Mouse (Mus musculus): ENCODE measurements at regions not wholly inside any gene's neighbourhood (a gene's known extent, or its start where the extent isn't known, plus 50 kb on each side); places are given as distances from the start of the nearest gene placed in this dataset.

DNA sequence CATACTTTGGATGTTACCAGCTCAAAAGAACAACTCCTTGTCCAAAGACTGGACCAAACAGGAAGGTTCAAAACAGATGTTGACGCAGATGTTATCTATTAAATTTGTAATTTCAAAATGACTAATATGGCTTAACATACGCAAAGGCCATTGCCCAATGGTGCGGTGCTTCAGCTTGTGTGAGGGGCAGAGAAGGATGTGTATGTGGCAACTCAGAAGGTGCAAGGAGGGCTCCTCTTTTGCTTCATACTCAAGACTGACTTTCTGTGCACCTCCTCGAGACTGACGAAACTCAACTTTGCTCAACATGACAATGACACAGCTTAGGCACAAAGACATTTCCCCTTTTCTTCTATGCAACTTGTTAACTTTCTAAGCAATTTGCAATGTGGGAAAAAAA lies 186.3 kb upstream of the Thbs1 start:
- no peak for DNase-seq

DNA sequence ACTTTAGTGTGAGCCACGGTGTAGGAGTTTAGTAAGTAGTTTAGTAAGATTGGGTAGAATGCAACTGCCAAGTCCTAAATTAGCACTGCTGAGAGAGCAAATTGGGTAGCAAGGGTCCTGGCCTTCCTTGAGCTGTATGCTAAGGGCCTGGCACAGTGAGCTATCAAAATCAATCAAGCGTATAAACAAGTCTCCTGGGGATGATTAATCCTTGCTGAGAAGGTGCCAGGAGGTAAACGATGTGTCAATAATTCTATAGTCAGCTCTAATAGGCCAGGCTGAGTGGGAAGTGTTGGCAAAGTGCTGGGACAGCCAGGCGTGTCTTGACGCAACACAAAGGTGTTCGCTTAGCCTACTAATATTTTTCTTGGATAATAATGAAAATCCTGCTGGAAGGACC lies 183.6 kb upstream of the Thbs1 start:
- no peak for DNase-seq

DNA sequence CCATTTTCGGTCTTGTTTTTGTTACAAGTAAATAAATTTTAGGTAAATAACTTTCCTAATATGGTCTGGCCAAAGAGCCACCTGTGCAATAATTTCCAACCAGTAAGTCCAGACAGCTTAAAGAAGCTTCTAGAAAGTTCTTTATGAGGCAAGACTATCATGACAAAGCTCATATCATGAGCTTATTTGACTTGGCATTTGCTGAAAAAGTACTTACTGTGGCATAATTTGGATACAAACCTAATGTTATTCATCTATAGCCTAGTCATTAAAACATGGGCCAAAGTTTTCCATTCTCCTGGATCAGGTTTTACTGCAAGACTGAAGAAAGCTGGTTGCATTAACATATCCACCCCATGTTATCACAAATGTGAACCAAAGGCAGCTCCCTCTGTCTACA lies 182.1 kb upstream of the Thbs1 start:
- DNase-seq, result no peak

DNA sequence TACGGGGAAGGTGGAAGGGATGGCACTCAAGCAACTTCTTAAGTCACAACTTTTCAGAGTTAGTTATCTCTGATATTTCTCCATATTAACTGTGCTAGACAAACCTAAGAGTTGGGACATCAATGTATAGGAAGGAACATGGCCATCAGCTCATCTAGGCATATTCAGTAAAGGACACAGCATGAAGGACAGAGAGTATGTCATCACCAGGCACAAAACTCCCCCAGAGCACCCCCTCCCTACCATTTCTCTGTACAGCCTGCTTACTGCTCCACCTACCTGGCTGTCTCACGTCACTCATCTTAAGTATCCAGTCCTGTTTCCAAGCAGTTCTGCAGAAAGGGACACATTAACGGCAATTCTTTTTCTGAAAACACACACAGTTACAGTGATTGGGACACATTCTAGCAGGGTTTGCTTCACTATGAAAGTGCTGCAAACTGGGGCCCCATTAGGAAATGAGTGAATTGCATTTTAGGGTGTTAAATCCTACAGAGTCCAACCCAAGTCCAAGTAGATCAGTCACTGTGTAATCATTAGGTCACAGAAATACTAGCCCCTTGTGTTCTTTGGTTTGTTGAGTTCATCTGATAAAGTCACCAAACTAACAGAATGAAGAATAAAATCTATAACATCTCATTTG lies 180.7 kb upstream of the Thbs1 start:
- no peak for DNase-seq

DNA sequence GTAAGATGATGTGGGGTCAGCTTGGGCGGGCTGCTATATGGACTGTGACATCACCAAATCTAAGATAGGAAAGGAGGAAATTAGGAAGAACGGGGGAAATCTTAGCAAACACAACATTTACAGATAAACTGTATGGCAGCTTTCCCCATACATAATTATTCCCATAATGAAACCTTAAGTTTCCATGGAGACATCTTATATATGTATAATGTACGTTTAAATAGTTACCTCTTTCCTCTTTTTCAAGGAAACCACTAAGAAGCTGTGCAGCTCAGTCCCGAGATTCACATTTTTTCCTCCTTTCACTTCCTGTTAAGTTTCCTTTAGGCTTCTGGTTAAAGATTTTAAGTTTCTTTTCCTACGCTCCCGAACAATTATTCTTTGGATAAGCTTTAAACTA lies 175.1 kb upstream of the Thbs1 start:
- no peak for DNase-seq

DNA sequence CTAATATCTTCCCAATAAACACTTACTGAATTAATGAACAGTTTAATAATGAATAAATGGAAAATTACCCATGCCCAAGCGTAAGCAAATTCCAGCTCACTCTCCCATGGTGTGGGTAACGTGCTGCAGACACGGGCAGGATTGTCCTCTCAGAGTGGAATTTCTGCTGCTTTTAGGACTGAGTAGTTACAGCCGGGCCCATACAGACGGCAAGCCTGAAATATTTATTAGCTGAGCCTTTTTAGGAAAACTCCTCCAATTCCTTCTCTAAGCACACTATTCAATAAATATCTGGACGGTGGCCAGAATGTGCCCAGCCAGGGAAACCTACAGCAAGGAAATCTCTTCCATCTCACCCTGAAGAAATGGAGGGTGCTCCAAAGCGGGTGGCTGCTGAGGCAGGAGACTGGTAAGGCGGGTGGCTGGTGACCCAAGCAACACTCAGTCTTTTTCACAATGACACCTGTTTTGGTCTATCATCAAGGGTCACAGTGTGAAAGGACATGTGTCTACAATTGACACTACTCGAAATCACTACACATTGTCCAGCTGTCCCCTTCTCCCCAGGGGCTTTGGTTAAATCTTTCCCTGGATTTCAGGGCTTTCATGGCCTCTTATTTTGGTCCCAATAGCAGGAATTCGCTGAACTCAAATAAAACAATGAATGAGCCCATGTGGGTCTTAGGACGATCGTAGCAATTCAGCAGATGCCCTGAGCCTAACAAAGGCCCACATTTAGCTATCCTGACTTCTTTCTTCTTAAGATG lies 173.2 kb upstream of the Thbs1 start:
- no peak for DNase-seq

DNA sequence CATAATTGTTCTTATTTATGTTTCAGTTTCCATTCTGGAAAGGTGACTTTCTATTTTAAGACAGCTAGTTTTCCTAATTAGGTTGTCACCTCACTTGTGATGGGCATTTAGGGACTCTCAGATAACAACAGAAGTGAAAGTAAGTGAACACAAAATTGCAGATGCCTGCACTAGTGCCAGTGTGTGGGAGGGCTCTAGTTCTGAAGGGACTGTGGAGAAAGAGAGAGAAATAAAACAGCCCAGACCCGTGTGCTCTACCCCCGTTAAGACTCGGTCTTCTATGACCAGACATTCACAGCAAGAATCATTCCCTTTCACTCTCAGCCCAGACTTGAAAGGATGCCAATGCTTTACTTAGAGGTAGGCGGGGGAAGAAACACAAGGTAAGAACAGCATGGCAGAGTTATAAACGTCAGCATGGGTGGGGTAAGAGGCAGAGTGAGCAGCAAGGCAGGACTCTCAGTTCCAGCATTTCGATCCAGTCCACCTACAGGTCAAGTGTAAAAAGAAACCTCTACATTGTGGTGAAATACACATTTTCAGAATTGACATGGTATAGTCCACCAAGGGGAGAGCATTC lies 170.1 kb upstream of the Thbs1 start:
- no peak for DNase-seq

DNA sequence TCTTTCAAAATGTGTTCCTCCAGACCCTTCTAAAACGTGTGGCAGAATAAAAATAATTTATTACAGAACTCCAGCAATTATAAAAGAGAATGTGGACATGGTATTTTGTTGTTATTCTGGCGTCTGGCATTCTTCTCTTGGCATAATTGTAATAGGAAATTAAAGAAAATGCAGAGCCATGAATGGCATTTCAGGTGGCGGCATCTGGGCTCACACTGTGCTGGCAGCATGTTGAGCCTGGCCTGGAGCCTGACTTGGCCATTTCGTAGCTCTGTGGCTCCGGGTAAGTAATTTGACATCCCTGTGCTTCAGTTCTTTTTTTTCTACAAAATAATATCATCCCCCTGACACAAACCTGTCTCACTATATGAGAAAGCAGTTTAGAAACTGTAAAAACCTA lies 168.0 kb upstream of the Thbs1 start:
- DNase-seq, result no peak

DNA sequence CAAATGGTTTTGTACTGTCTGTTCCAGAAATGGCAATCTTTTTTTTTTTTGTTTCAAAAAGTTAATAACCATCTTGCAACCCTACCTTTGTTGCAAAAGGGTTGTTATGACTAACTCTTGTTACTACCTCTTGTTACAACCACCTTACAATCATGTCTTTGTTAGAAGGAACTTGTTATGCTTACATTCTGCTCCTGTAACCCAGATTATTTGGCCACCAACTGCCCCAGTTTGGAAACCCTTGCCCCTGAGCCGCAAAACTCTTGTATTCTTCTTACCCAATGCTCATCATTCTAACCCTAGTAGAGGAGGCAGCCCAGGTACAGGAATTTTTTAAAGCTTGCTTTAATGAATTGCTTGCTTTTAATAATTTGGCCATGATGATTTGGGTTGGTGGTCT lies 167.4 kb upstream of the Thbs1 start:
- no peak for DNase-seq

DNA sequence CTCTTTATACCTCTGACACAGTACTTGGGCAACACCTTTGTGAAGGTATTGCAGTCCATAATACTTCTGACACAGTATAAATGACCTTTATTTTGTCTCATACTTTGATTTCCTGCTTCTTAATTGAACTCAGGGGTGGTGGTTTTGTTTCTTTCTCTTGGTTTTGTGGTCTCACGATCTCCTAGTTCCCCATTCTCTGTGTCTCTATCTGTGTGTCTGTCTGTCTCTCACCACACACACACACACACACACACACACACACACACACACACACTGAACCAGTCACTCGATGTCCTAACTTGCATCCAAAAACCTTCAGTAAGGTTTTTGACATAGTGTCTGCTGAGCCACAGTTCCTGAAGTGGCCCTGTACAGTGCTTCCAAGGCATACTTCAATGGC lies 166.7 kb upstream of the Thbs1 start:
- no peak for DNase-seq

DNA sequence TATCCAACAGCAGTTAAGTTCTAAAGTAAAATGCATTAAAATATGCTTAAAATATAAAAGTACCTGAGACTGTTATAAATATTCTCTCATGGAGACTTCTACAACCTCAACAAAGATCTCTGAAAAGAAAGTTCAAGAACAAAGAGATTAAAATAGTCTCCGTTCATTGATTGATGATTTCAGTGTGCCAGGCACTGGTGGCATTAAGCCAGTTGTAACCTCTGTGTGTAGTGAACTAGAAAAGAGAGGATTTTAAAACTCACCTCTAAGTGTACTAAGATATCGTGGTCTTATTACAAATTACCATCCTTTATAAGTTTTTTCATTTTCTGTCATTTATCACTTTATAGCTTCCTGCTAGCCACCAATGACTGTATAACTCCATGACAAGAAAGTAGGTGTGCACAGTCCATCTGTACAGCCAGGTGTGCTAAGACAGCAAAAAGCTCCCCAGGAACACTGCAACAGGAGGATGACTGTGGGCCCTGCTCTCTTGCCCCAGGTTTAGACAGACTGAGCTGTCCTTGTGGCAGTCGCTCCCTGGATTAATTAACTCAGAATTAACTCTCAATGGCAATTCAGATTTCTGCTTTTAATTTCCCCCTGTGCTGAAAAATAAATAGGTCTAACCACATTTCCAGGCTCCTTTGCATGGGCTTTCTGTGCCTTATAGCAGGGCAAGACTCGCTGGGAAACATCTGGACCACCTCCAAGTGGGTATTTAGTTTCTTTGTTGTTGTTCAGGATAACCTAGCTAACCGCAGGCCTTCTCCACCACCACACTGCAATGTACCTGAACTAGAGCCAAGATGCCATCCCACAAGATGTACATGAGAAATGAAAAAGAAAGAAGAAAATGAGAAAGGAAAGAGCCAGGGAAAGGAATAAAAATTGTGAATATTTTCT lies 161.0 kb upstream of the Thbs1 start:
- no peak for DNase-seq

DNA sequence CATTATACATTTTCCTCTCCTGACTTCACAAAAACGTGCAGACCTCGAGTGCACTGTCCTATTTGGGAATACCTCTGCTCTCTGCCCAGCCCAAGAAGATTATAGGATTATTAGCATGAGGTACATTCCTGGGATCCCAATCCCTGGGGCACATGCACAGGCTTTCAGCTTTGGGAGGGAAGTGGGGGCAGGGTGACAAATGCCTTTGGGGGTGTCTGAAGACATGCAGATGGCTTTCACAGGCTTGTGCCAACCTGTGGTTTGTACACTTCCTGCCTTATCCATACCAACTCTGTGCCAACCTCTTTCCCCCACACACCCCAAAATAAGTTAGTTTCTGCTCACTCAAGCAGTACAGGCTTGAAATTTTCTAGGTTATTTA lies 160.3 kb upstream of the Thbs1 start:
- DNase-seq, result no peak

DNA sequence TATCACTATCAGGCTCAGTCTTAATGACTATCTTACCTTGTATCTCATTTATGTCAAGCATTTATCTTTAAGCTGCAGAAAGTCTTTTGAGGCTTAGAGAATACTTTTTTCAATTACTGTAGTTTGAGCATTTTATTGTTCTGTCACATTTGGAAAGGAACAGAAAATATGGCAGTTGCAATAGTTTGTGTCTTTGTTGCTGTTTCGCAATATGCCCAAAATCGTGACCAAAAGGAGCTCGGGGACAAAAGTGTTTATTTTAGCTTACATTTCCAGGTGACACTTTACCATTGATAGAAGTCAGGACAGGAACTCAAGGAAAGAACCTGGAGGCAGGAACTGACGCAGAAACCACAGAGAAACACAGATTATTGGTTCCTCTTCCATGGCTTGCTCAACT lies 152.9 kb upstream of the Thbs1 start:
- no peak for DNase-seq

DNA sequence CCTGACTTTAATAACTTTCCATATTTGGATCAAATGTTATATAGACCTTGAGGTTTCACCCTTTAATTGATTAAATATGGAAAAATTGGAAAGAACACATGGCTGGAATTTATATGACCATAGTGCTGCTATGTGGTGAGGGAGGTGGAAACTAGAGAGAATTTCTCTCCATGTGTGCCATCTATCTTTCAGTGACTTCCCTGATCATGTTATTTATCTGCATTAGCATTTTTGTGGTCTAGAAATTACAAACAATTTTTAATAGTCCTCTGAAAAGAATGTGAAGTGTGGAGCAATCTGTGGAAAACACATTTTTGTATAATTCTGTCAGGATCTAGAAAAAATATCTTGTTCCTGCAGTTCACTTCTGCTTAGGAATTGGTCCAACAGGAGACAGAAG lies 152.2 kb upstream of the Thbs1 start:
- no peak for DNase-seq

DNA sequence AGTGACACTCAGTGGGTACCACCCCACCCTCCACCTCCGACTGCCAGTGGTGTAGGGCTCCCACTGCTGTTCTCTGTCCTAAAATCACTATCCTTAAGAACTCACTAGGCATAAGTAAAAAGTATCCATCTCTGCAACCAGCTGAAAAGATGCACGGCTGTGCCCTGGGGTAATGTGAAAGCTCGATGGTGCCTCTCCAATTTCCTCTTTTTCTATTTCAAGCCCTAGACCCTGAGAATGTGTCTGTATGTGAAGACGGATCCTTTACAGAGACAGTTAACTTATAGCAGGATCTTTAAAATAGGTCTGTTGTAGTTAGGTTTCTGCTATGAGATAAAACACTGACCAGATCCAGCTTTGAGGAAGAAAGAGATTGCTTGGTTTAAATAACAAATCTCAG lies 149.1 kb upstream of the Thbs1 start:
- no peak for DNase-seq

DNA sequence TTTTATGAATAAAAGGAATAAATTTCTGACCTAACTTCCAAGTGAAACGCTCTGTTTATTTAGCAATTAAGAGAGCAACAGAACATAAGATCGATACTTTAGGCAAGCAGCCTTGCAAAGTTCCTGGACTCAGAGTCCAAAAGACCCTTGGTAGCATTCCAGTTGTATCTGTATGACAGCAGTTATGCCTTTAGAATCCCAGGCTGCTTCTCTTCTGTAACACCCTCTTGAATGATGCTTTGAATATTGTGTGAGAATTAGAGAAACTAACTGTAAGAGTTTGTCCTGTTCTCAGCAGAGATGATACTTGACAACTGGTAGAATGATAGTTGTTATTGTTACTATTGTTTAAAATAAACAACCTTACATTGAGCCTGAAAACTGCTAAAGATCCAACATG lies 148.2 kb upstream of the Thbs1 start:
- no peak for DNase-seq

DNA sequence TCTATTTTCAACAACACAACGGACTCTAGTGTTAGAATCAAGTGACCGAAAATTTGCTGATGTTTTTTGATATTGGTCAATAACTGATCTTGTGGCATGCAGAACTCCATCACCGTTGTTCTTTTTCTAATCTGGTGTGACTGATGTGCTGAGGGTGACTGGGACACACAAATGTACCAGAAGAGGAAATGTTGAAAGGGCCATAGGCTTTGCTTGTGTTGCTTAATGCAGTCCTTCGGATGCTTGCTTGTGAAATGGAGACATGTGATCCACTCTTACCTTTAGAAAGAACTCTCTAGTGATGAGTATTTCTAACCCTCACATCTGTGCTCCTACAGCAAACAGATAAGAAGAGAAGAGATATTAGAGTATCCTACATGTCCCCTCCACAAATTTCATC lies 145.9 kb upstream of the Thbs1 start:
- no peak for DNase-seq

DNA sequence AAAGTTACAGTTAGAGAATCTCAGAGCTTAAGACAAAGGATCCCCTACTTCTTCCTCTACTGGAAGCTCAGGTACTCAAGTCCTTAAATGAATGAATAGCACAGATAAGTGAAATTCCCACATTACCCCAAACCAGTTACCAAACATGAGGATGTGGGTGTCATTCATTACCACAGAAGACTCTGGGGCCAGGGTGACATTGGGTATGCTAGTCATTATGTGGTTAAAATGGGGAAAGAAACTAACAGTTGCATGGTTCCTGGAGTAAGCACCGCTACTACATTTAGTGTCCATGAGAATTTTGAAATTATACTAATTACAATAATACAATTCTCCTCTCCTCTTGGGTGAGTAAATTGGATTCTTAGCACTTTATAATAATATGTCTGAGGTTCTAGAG lies 142.9 kb upstream of the Thbs1 start:
- DNase-seq, result no peak

DNA sequence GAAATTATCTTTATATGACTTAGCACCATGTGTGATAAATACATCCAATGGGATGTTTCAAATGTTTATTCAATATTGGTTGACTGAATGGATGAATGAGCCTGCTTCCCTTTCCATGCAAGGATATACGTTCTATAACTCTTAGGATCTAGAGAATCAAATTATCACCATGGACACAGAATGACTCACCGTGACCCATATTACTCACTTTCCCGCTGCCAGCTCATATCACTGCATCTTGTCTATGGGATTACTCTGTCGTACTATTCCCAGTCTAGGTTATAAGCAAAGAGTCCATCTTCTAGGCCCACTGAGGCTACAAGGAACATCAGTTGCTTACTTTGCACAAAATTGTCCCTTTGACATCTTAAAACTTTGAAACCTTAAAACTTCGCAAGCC lies 141.0 kb upstream of the Thbs1 start:
- no peak for DNase-seq

DNA sequence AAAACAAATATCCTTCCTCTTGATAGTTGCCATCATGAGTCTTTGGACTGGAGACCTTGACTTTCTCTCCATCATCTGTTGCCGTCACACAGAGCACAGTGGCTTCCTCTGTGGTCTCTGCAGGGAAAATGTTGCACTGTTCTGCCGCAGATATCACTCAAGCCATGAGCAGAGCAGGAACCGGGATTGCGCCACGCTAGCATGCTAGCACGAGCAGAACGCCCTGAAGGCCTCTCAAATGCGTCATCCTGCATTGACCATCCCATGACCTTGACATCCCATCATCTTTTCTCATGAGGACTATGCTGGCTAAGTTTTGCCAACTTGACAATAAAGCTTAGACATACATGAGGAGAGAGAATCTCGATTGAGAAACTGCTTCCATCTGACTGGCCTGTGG lies 134.6 kb upstream of the Thbs1 start:
- DNase-seq, result no peak

DNA sequence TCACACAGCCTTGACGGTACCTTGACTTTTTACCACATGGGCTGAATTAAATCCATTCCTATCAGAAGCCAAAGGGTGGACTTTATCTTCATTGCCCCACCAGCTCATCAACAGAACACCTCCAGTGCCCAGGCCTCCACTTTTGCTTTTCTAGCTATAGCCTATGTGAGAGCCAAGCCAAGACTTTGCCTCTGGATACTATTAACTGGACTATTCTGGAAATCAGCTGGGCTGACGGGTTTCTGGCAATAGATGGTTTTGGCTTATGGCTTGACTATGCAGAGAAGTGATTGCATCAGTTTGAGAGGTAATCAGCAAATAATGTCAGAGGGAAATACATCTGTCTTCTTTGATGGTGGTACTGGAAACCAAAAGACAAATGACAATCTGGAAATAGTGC lies 130.8 kb upstream of the Thbs1 start:
- no peak for DNase-seq

DNA sequence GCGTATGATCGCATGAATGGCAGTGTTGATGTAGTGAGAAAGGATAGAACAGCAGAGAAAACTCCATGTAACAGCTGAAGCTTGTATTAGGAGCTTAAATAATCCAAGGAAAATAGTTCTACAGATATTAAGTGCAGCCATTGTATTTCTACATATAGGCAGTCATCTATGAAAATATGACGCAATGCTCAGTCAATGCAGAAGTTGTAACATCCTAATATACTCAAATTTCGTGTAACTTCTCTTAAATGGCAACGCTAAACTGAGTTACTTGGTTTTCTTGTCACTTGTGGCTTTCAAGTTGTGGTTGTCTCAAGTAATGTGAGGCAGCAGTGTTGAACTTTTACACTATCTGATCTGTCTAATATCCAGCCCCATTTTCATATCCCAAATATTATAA lies 127.1 kb upstream of the Thbs1 start:
- no peak for DNase-seq

DNA sequence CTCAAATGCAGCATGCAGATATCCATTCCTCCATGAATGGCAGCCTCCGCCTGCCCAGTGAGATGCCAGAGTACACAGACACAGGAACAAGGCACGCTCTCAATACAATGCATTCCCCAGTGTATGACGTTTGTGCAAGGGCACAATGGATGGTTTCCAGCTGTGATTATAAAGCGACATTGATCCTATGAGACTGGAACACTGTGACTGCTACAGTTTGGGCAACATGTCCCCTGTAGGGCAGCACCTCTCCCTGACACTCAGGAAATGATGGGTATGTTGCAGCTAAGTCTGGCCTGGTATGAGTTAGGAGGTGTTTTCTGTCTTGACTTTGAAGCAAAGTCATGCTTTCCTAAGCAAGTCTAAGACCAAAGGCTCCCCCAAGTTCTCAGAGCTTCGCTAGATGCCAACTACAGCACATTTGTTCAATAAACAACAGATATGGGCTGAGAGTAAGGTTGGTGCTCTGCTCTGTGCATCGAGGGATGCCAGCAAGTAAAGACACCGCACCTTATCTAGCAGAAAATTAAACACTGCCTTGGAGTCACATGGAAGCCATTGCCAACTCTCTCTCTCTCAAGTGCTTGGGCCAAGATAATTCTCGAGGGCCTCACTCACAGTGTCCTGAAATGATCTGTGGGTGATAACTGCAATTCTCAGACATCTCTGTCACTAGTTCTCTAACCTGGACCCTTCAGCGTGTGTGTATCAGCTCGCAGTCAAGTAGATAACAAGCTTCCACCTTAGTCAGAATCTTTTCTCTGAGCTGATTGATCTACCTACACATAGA lies 124.1 kb upstream of the Thbs1 start:
- no peak for DNase-seq

Data from right cerebral cortex, postnatal 4 days (tissue).